Mouse (Mus musculus): ENCODE data around the gene Gk. TPM values are rescaled to one million over a fixed set of nuclear protein-coding genes. Genes with fewer than 3 reads are reported as not detected.

The Gk gene
- total RNA-seq, 2 experiments from 2014 or later, result 20.6 to 27.5 TPM

Other genes starting within 250 kb of the Gk start
- gene Tab3, start 202.8 kb downstream of the Gk start, total RNA-seq (2021), result 10 to 100 TPM; 15.6 to 16.4 TPM
- gene 5430427O19Rik, start 93.5 kb upstream of the Gk start, total RNA-seq (2021), result under 1 TPM in 1 of 2 experiments, not detected in 1; 0.08 TPM